Mouse (Mus musculus) cerebellum, adult (tissue): ENCODE data around the gene S100a1.
A peak's percentile ranks its signal among the peaks of the same experiment; 100 is the strongest.

Source experiments
- ATAC-seq: cut with Nextera tagmentation; 2 replicates; pipeline ENCODE4 v1.9.2; 2017; ENCODE audit warnings: mild to moderate bottlenecking, moderate library complexity, mixed read lengths; ENCODE audit not compliant: insufficient number of reproducible peaks, low FRiP score, low TSS enrichment

Gene S100a1

GRCm38 (mm10) chr3:90467618-90468300, 46.4 kb downstream of the S100a1 start:
- ATAC-seq = no peak

GRCm38 (mm10) chr3:90466311-90466766, 47.9 kb downstream of the S100a1 start:
- peak; percentile 54; the same call in 1 of the 2 replicates for ATAC-seq

- 0 out of 2 replicates have a peak, but pooled peaks have one; percentile 20 for ATAC-seq
Observed at GRCm38 (mm10) chr3:90465686-90466310, 48.4 kb downstream of the S100a1 start, which contains the start of gene Npr1. Gene Npr1, minus strand, starts transcription at chr3:90465866.

- ATAC-seq = no peak
Observed at GRCm38 (mm10) chr3:90465081-90465685, 49.0 kb downstream of the S100a1 start.

GRCm38 (mm10) chr3:90464552-90465080, 49.6 kb downstream of the S100a1 start:
- ATAC-seq = no peak

GRCm38 (mm10) chr3:90462579-90462978, 51.6 kb downstream of the S100a1 start:
- no peak for ATAC-seq

- no peak for ATAC-seq
Observed at GRCm38 (mm10) chr3:90461935-90462334, 52.3 kb downstream of the S100a1 start.
